Mouse (Mus musculus) olfactory bulb, adult 2 months (tissue): ENCODE measurements at regions not wholly inside any gene's neighbourhood (a gene's known extent, or its start where the extent isn't known, plus 50 kb on each side); places are given as distances from the start of the nearest gene placed in this dataset.

Experiments used
- H3K27ac ChIP-seq: fragments of 200-500 bp; 2 replicates; pipeline ENCODE4 v1.5.1; 2012; ENCODE audit warnings: low read depth, low read length; ENCODE audit not compliant: insufficient read depth
- H3K4me1 ChIP-seq: fragments of 200-500 bp; 2 replicates; pipeline ENCODE4 v1.6.1; 2012; ENCODE audit warnings: low read length; ENCODE audit not compliant: control insufficient read depth, insufficient read depth
- H3K4me3 ChIP-seq: fragments of 200-500 bp; 2 replicates; pipeline ENCODE4 v1.5.1; 2012; ENCODE audit warnings: mild to moderate bottlenecking, low read depth, low read length, moderate library complexity; ENCODE audit not compliant: insufficient read depth
- CTCF ChIP-seq: fragments of 200-500 bp; IDR thresholded peaks from 2 replicates; pipeline ENCODE4 v1.5.1; 2012; ENCODE audit warnings: low read depth, mild to moderate bottlenecking, low read length, moderate library complexity; ENCODE audit not compliant: insufficient read depth
- POLR2A ChIP-seq: fragments of 200-500 bp; IDR thresholded peaks from 2 replicates; pipeline ENCODE4 v1.6.1; 2012; ENCODE audit warnings: mild to moderate bottlenecking, low read depth, low read length, moderate library complexity; ENCODE audit not compliant: insufficient read depth
- WGBS: fragments of 180-500 bp; shearing (Covaris S2); methylation state at CpG from one replicate; pipeline ENCODE4 v1.1.7; 2018; 5-methylcytosine and 5-hydroxymethylcytosine counted together

- 67% methylated on average over 6 of the region's 6 CpGs for WGBS
- Histone ChIP-seq H3K4me3 (no peak overlapping the region), H3K4me1 (no peaks in the 10 kb centered on the region), H3K27ac (no peak overlapping the region)
- TF ChIP-seq CTCF: no peak
- TF ChIP-seq POLR2A: no peak
Observed at GRCm38 (mm10) chr2:147886191-147886590, 160.6 kb downstream of the Foxa2 start.

GRCm38 (mm10) chr2:147877907-147878306 is 168.9 kb downstream of the Foxa2 start:
- TF ChIP-seq POLR2A: no peak
- TF ChIP-seq CTCF: no peak
- peaks cover 5% of the 10 kb centered on the region for H3K4me1 ChIP-seq
- H3K4me3 ChIP-seq: no peak overlapping the region
- H3K27ac ChIP-seq: no peak overlapping the region
- 32% methylated on average over 13 of the region's 13 CpGs for WGBS

GRCm38 (mm10) chr2:147877543-147877904 is 169.2 kb downstream of the Foxa2 start:
- no peak for TF ChIP-seq POLR2A
- TF ChIP-seq CTCF: no peak
- WGBS: 22% methylated on average over 4 of the region's 4 CpGs
- Histone ChIP-seq H3K27ac (no peak overlapping the region), H3K4me3 (no peak overlapping the region), H3K4me1 (peaks cover 5% of the 10 kb centered on the region)

GRCm38 (mm10) chr2:147876708-147877542 is 169.8 kb downstream of the Foxa2 start:
- no peak for TF ChIP-seq CTCF
- TF ChIP-seq POLR2A: no peak
- no peak overlapping the region for H3K27ac ChIP-seq
- WGBS: 11% methylated on average over 19 of the region's 19 CpGs
- H3K4me3 ChIP-seq: peak overlapping the region; percentile 31; the same call in 1 of the 2 replicates
- peaks cover 5% of the 10 kb centered on the region for H3K4me1 ChIP-seq

GRCm38 (mm10) chr2:147872972-147873371 is 173.8 kb downstream of the Foxa2 start:
- WGBS: 91% methylated on average over 3 of the region's 3 CpGs
- H3K4me1 ChIP-seq: peaks cover 5% of the 10 kb centered on the region
- no peak overlapping the region for H3K4me3 ChIP-seq
- no peak overlapping the region for H3K27ac ChIP-seq
- TF ChIP-seq POLR2A: no peak
- no peak for TF ChIP-seq CTCF

- Histone ChIP-seq H3K27ac (no peak overlapping the region), H3K4me3 (no peak overlapping the region), H3K4me1 (no peaks in the 10 kb centered on the region)
- WGBS: 62% methylated on average over 6 of the region's 6 CpGs
- TF ChIP-seq CTCF: no peak
- TF ChIP-seq POLR2A: no peak
Observed at GRCm38 (mm10) chr2:147851186-147851802, 195.5 kb downstream of the Foxa2 start.

- Histone ChIP-seq H3K27ac (no peak overlapping the region), H3K4me3 (no peak overlapping the region), H3K4me1 (no peaks in the 10 kb centered on the region)
- WGBS: 21% methylated on average over 10 of the region's 10 CpGs
- TF ChIP-seq POLR2A (no peak), CTCF (no peak)
Observed at GRCm38 (mm10) chr2:147846968-147847749, 199.6 kb downstream of the Foxa2 start.

- WGBS: 74% methylated on average over 1 of the region's 1 CpGs
- Histone ChIP-seq H3K4me3 (no peak overlapping the region), H3K4me1 (no peaks in the 10 kb centered on the region), H3K27ac (no peak overlapping the region)
- TF ChIP-seq CTCF: no peak
- TF ChIP-seq POLR2A: no peak
Observed at GRCm38 (mm10) chr2:147845256-147845655, 201.5 kb downstream of the Foxa2 start.

- Histone ChIP-seq H3K27ac (no peak overlapping the region), H3K4me3 (no peak overlapping the region), H3K4me1 (no peaks in the 10 kb centered on the region)
- TF ChIP-seq POLR2A (no peak), CTCF (no peak)
- 87% methylated on average over 5 of the region's 5 CpGs for WGBS
Observed at GRCm38 (mm10) chr2:147840936-147841335, 205.8 kb downstream of the Foxa2 start.
